Mouse (Mus musculus) small intestine, adult 2 months (tissue): ENCODE measurements at regions not wholly inside any gene's neighbourhood (a gene's known extent, or its start where the extent isn't known, plus 50 kb on each side); places are given as distances from the start of the nearest gene placed in this dataset.

Experiments used
- H3K27ac ChIP-seq: fragments of 200-500 bp; 2 replicates; pipeline ENCODE4 v1.5.1; 2012; ENCODE audit warnings: low read depth, low read length, control low read depth, inconsistent platforms; ENCODE audit not compliant: insufficient read depth
- H3K27me3 ChIP-seq: fragments of 200-500 bp; 2 replicates; pipeline ENCODE4 v1.6.1; 2012; ENCODE audit warnings: mild to moderate bottlenecking, moderate library complexity, low read length, inconsistent platforms; ENCODE audit not compliant: control insufficient read depth, insufficient read depth
- H3K36me3 ChIP-seq: fragments of 200-500 bp; 2 replicates; pipeline ENCODE4 v1.6.1; 2012; ENCODE audit warnings: mild to moderate bottlenecking, low read length, control low read depth, inconsistent platforms; ENCODE audit not compliant: control insufficient read depth, insufficient read depth
- H3K4me1 ChIP-seq: fragments of 200-500 bp; 2 replicates; pipeline ENCODE4 v1.6.1; 2012; ENCODE audit warnings: low read length, inconsistent platforms, mixed read lengths; ENCODE audit not compliant: control insufficient read depth, insufficient read depth, insufficient read length
- H3K4me3 ChIP-seq: fragments of 200-500 bp; 2 replicates; pipeline ENCODE4 v1.5.1; 2012; ENCODE audit warnings: low read depth, mild to moderate bottlenecking, control low read depth, inconsistent platforms, low read length, moderate library complexity
- CTCF ChIP-seq: fragments of 200-500 bp; IDR thresholded peaks from 2 replicates; pipeline ENCODE4 v1.5.1; 2012; ENCODE audit warnings: low read depth, mild to moderate bottlenecking, control low read depth, inconsistent platforms, low read length, moderate library complexity, mixed read lengths; ENCODE audit not compliant: insufficient replicate concordance, insufficient read length; ENCODE audit errors: extremely low read depth
- POLR2A ChIP-seq: fragments of 200-500 bp; IDR thresholded peaks from 2 replicates; pipeline ENCODE4 v1.6.1; 2012; ENCODE audit warnings: low read depth, mild to moderate bottlenecking, control low read depth, inconsistent platforms, low read length, moderate library complexity
- WGBS: fragments of 180-500 bp; shearing (Covaris S2); methylation state at CpG from one replicate; pipeline ENCODE4 v1.1.7; 2018; 5-methylcytosine and 5-hydroxymethylcytosine counted together

GRCm38 (mm10) chr7:129970201-129970600, 378.5 kb downstream of the Wdr11 start:
- H3K27me3 ChIP-seq = no peaks in the 10 kb centered on the region
- no peak overlapping the region for H3K27ac ChIP-seq
- no peaks in the 10 kb centered on the region for H3K36me3 ChIP-seq
- TF ChIP-seq POLR2A = no peak
- TF ChIP-seq CTCF = no peak
- H3K4me3 ChIP-seq = no peak overlapping the region
- 59% methylated on average over 1 of the region's 1 CpGs for WGBS
- H3K4me1 ChIP-seq = peaks cover 9% of the 10 kb centered on the region; the same call in 1 of the 2 replicates

DNA sequence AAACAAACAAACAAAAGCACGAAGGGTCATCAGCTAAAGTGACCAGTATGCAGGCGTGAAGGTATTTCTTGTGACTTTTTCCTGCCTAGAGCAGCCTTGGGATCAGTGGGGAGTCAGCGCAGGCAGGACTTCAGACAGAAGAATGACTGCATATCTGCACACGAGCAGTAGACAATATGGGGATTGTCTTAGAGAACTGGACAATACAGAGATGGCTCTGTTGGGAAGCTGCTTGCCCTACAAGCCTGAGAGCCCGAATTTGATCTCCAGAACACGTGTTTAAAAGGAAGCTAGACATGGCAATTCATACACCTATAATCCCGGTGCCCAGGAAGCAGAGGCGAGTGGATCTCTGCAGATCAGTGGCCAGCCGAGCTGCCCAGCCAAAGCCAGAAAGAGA, 382.5 kb downstream of the Wdr11 start:
- Histone ChIP-seq H3K4me3 (no peak overlapping the region), H3K36me3 (no peaks in the 10 kb centered on the region), H3K27ac (no peak overlapping the region), H3K27me3 (no peaks in the 10 kb centered on the region), H3K4me1 (no peaks in the 10 kb centered on the region; the same call in 1 of the 2 replicates)
- TF ChIP-seq CTCF = no peak
- no peak for TF ChIP-seq POLR2A
- 86% methylated on average over 9 of the region's 9 CpGs for WGBS

DNA sequence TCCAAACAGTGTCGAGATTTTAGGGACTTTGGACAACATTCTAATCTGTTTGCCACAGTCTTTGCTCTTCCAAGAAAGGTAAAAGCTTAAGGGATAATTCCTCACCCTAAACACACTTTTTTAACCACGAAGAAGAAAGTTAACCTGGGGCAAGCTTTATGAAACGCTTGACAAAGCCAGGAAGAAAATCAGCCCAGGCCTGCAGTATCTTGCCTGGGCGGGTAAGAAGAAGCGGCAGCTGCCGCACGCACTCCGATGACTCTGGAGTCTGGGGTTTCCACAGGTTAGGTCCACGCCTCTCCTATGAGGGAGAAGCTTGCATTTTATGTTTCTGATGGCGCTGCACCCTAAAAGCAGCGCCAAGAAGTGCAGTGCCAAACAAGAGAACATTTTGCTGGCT, 383.2 kb downstream of the Wdr11 start:
- H3K4me3 ChIP-seq = no peak overlapping the region
- no peak for TF ChIP-seq CTCF
- TF ChIP-seq POLR2A = no peak
- H3K4me1 ChIP-seq = no peaks in the 10 kb centered on the region; the same call in 1 of the 2 replicates
- H3K27me3 ChIP-seq = no peaks in the 10 kb centered on the region
- H3K27ac ChIP-seq = no peak overlapping the region
- H3K36me3 ChIP-seq = no peaks in the 10 kb centered on the region
- WGBS = 83% methylated on average over 11 of the region's 11 CpGs

- Histone ChIP-seq H3K4me3 (no peak overlapping the region), H3K27me3 (no peaks in the 10 kb centered on the region), H3K27ac (no peak overlapping the region), H3K36me3 (no peaks in the 10 kb centered on the region), H3K4me1 (no peaks in the 10 kb centered on the region)
- TF ChIP-seq CTCF (no peak), POLR2A (no peak)
- 92% methylated on average over 21 of the region's 21 CpGs for WGBS
Observed at GRCm38 (mm10) chr7:129975781-129976514, 384.3 kb downstream of the Wdr11 start.

GRCm38 (mm10) chr7:129978576-129978975, 386.9 kb downstream of the Wdr11 start:
- Histone ChIP-seq H3K27me3 (no peaks in the 10 kb centered on the region), H3K4me1 (no peaks in the 10 kb centered on the region; the same call in 1 of the 2 replicates), H3K27ac (no peak overlapping the region), H3K36me3 (no peaks in the 10 kb centered on the region), H3K4me3 (no peak overlapping the region)
- TF ChIP-seq CTCF (no peak), POLR2A (no peak)
- 90% methylated on average over 5 of the region's 5 CpGs for WGBS

- Histone ChIP-seq H3K4me3 (no peak overlapping the region), H3K36me3 (no peaks in the 10 kb centered on the region), H3K27me3 (no peaks in the 10 kb centered on the region), H3K4me1 (peaks cover 2% of the 10 kb centered on the region; the same call in 1 of the 2 replicates), H3K27ac (no peak overlapping the region)
- WGBS = 86% methylated on average over 6 of the region's 6 CpGs
- TF ChIP-seq CTCF (no peak), POLR2A (no peak)
Observed at GRCm38 (mm10) chr7:129979337-129979736, 387.7 kb downstream of the Wdr11 start.

DNA sequence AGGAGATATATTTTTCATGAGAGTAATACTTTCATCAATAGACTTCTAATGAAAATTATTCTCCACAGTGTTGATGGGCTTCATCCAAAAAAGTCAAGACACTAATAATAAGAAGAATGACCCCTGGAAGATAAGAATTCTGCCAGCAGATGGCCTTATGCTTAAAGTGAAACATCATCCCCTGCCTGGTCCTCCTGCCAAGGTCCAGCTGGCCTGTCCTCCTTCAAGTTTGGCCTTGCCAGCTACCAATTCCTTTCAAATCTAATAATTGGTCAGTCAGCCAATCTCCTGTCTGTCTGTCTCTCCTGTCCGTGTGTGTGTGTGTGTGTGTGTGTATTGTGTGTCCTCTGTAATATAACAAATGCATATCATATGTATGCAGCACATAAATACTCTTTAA, 388.8 kb downstream of the Wdr11 start:
- WGBS = 65% methylated on average over 1 of the region's 1 CpGs
- no peaks in the 10 kb centered on the region for H3K27me3 ChIP-seq
- TF ChIP-seq POLR2A = no peak
- TF ChIP-seq CTCF = no peak
- no peaks in the 10 kb centered on the region for H3K36me3 ChIP-seq
- peaks cover 6% of the 10 kb centered on the region; the same call in 1 of the 2 replicates for H3K4me1 ChIP-seq
- no peak overlapping the region for H3K4me3 ChIP-seq
- no peak overlapping the region for H3K27ac ChIP-seq

- Histone ChIP-seq H3K27me3 (no peaks in the 10 kb centered on the region), H3K27ac (no peak overlapping the region), H3K36me3 (no peaks in the 10 kb centered on the region), H3K4me1 (peaks cover 6% of the 10 kb centered on the region; the same call in 1 of the 2 replicates), H3K4me3 (no peak overlapping the region)
- WGBS = 68% methylated on average over 5 of the region's 5 CpGs
- TF ChIP-seq POLR2A = no peak
- TF ChIP-seq CTCF = no peak
Observed at GRCm38 (mm10) chr7:129982411-129982810, 390.7 kb downstream of the Wdr11 start.
